ENCODE assay signal across 24 mouse cellular contexts in genomic region chr12:102869802-102870201, GRCm38 (mm10). TPM values are rescaled to one million over a fixed set of nuclear protein-coding genes. Genes with fewer than 3 reads are reported as not detected.
"Had no signal": no experiment of that assay in that cellular context is flagged by ENCODE, and none has a peak within 500 bp of the region (broad histone marks: within the 10 kb centered on the region; RNA-seq: fewer than 3 reads in every experiment).

No protein-coding gene starts in this region.

- H3K27me3 ChIP-seq: lung, embryonic 15.5 days; midbrain, embryonic 13.5 days; midbrain, embryonic 15.5 days; neural tube, embryonic 12.5 days; stomach, embryonic 15.5 days had no signal

- H3K9me3 ChIP-seq: lung, embryonic 15.5 days; midbrain, embryonic 13.5 days; midbrain, embryonic 15.5 days; neural tube, embryonic 12.5 days; stomach, embryonic 15.5 days had no signal

- H3K4me1 ChIP-seq: lung, embryonic 15.5 days; midbrain, embryonic 13.5 days; midbrain, embryonic 15.5 days; neural tube, embryonic 12.5 days; stomach, embryonic 15.5 days had no signal

- H3K36me3 ChIP-seq: lung, embryonic 15.5 days; midbrain, embryonic 13.5 days; midbrain, embryonic 15.5 days; neural tube, embryonic 12.5 days; stomach, embryonic 15.5 days had no signal

- DNase-seq: liver, postnatal 0 days; lung, adult 2 months; lung, postnatal 14 days; lung, postnatal 36 days; right cerebral cortex, postnatal 14 days; thymus, adult 2 months; thymus, postnatal 25 days; thymus, postnatal 4 days had no signal

- H3K4me3 ChIP-seq: lung, embryonic 15.5 days; midbrain, embryonic 13.5 days; midbrain, embryonic 15.5 days; neural tube, embryonic 12.5 days; stomach, embryonic 15.5 days had no signal

- H3K4me2 ChIP-seq: lung, embryonic 15.5 days; midbrain, embryonic 11.5 days; midbrain, embryonic 13.5 days; midbrain, embryonic 15.5 days; neural tube, embryonic 12.5 days; stomach, embryonic 15.5 days had no signal

- H3K9ac ChIP-seq: liver, postnatal 0 days; lung, embryonic 15.5 days; midbrain, embryonic 13.5 days; midbrain, embryonic 15.5 days; neural tube, embryonic 12.5 days; stomach, embryonic 15.5 days had no signal

- ATAC-seq: liver, postnatal 0 days; lung, postnatal 0 days; midbrain, embryonic 13.5 days; midbrain, embryonic 15.5 days had no signal

- H3K27ac ChIP-seq: lung, embryonic 15.5 days; macrophage; midbrain, embryonic 13.5 days; midbrain, embryonic 15.5 days; neural tube, embryonic 12.5 days; stomach, embryonic 15.5 days; stomach, postnatal 0 days had no signal

RNA-seq across cellular contexts. Expression of gene Cox8c, which starts 29.3 kb away (rescaled TPM):
- total RNA-seq: megakaryocyte, adult 5-6 weeks; midbrain, postnatal 0 days; monocyte, adult 5-6 weeks; neutrophil, adult 5-6 weeks had no signal
- polyA plus RNA-seq: liver, postnatal 0 days; lung, adult 2 months; lung, embryonic 15.5 days; lung, postnatal 0 days; macrophage; midbrain, embryonic 11.5 days; midbrain, embryonic 13.5 days; midbrain, embryonic 15.5 days; midbrain, postnatal 0 days; neural tube, embryonic 12.5 days; neural tube, embryonic 14.5 days; spleen, adult 2 months; stomach, embryonic 15.5 days; stomach, postnatal 0 days; thymus, adult 2 months; urinary bladder, adult 2 months had no signal
